Mouse (Mus musculus): Measurements from ENCODE around the gene Pank2.
"Not testable (repeated sequence)": the region's sequence is repeated elsewhere in the genome, so short reads cannot be mapped to it uniquely, and the experiment has no call there.

The Pank2 gene

GRCm38 (mm10) chr2:131260544-131261307 is 1.6 kb upstream of the Pank2 start:
- DNase-seq (ENCODE audit: extremely low read depth, low read depth, low spot score) = no peak

- DNase-seq (ENCODE audit: extremely low read depth, low read depth, low spot score) = no peak
These were observed 648 bp upstream of the Pank2 start for GRCm38 (mm10) chr2:131261481-131262212.

- no peak for DNase-seq (ENCODE audit: extremely low read depth, low read depth, low spot score)
These were observed 680 bp downstream of the Pank2 start for GRCm38 (mm10) chr2:131262680-131263670.

- no peak for DNase-seq (ENCODE audit: extremely low read depth, low read depth, low spot score)
These were observed 1.7 kb downstream of the Pank2 start for GRCm38 (mm10) chr2:131264027-131264426.

GRCm38 (mm10) chr2:131265056-131265455 is 2.8 kb downstream of the Pank2 start:
- DNase-seq (ENCODE audit: extremely low read depth, low read depth, low spot score) = no peak

GRCm38 (mm10) chr2:131275493-131275892 is 13.2 kb downstream of the Pank2 start:
- DNase-seq (ENCODE audit: extremely low read depth, low read depth, low spot score) = peak; percentile 45

- no peak for DNase-seq (ENCODE audit: extremely low read depth, low read depth, low spot score)
These were observed 14.4 kb downstream of the Pank2 start for GRCm38 (mm10) chr2:131276722-131277121.

GRCm38 (mm10) chr2:131281596-131281995 is 19.3 kb downstream of the Pank2 start:
- DNase-seq (ENCODE audit: extremely low read depth, low read depth, low spot score) = no peak

GRCm38 (mm10) chr2:131286276-131286675 is 24.0 kb downstream of the Pank2 start:
- no peak for DNase-seq (ENCODE audit: extremely low read depth, low read depth, low spot score)

- no peak for DNase-seq (ENCODE audit: extremely low read depth, low read depth, low spot score)
These were observed 28.4 kb downstream of the Pank2 start for GRCm38 (mm10) chr2:131290669-131291068.

GRCm38 (mm10) chr2:131296746-131297261 is 34.5 kb downstream of the Pank2 start:
- DNase-seq (ENCODE audit: extremely low read depth, low read depth, low spot score) = no peak

- not testable (repeated sequence) for DNase-seq (ENCODE audit: extremely low read depth, low read depth, low spot score)
These were observed 36.4 kb downstream of the Pank2 start for GRCm38 (mm10) chr2:131298674-131299073.

GRCm38 (mm10) chr2:131300485-131300884 is 38.2 kb downstream of the Pank2 start:
- DNase-seq (ENCODE audit: extremely low read depth, low read depth, low spot score) = peak; percentile 96

GRCm38 (mm10) chr2:131301635-131302034 is 39.3 kb downstream of the Pank2 start:
- DNase-seq (ENCODE audit: extremely low read depth, low read depth, low spot score) = no peak

- DNase-seq (ENCODE audit: extremely low read depth, low read depth, low spot score) = no peak
These were observed 42.2 kb downstream of the Pank2 start for GRCm38 (mm10) chr2:131304497-131304896.

- not testable (repeated sequence) for DNase-seq (ENCODE audit: extremely low read depth, low read depth, low spot score)
These were observed 42.9 kb downstream of the Pank2 start for GRCm38 (mm10) chr2:131305226-131305625.

- DNase-seq (ENCODE audit: extremely low read depth, low read depth, low spot score) = no peak
These were observed 45.1 kb downstream of the Pank2 start for GRCm38 (mm10) chr2:131307391-131307790.

- peak; percentile 87 for DNase-seq (ENCODE audit: extremely low read depth, low read depth, low spot score)
These were observed 45.5 kb downstream of the Pank2 start for GRCm38 (mm10) chr2:131307822-131308221.

- no peak for DNase-seq (ENCODE audit: extremely low read depth, low read depth, low spot score)
These were observed 47.0 kb downstream of the Pank2 start for GRCm38 (mm10) chr2:131309296-131309695.

- no peak for DNase-seq (ENCODE audit: extremely low read depth, low read depth, low spot score)
These were observed 53.9 kb downstream of the Pank2 start for GRCm38 (mm10) chr2:131316167-131316566.

- DNase-seq (ENCODE audit: extremely low read depth, low read depth, low spot score) = no peak
These were observed 57.1 kb downstream of the Pank2 start for GRCm38 (mm10) chr2:131319401-131319800.

All from fat pad, adult 2 months (tissue).